Mouse (Mus musculus) NIH3T3 (cell line): ENCODE results near the gene Myl6.
A peak's percentile ranks its signal among the peaks of the same experiment; 100 is the strongest.

Experiments
- DNase-seq: peaks from one replicate; pipeline ENCODE4 v3.0.0-alpha.2; 2012; ENCODE audit warnings: low read depth

Gene Myl6

DNA sequence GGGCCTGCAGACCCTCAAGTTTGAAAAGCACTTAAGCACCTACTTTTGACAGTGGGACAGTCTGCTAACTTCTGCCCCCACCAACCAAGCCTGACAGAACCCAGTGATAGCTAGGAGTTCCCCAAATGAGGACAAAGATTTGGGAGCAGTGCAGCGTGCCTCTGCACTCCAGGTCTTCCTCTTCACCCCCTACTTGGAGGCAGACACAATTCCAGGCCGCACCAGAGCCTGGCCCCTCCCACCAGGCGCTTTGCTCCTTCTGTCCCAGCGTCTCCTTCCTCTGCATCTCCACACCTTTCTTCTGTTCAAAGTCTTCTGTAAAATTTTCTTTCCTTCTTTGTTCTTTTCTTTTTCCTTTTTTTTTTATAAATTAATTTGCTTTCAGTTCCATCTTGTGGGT is 4.2 kb downstream of the Myl6 start:
- DNase-seq = peak; percentile 30

DNA sequence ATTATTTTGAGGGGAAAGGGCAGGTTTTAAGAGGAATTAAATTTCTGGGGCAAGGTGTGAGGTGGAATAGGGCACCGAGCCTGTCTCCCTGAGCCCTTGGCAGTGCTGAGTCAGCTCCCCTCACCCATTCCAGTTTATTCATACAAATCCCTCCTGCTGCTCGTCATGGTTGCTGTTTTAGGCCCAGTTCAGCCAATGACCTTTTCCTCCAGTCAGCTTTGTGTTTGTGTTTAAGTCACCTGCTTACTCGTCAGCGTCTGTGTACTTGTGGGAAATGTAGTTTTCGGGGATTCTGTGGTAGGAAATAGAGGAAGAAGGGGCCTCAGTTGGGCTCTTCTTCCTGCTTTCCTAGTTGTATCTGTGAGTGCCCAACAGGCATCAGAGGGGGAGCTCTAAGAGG is 4.6 kb downstream of the Myl6 start:
- peak; percentile 52 for DNase-seq

DNA sequence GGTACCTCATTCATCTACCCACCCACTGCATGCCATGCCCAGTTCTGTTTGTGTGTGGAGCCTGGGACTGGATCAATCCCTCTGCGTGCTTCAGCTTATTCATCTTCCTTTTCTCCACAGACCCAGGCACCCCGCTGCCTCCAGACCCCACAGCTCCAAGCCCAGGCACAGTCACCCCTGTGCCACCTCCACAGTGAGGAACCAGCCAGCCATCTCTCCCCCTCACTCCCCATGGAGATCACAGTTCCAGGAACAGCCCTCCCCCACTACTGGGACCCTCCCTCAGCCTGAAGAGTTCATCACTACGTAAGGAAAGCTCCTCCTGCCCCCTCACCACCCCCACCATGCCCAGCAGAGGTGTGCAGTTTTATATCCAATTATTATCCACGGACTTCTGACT is 5.2 kb downstream of the Myl6 start:
- DNase-seq = no peak

DNA sequence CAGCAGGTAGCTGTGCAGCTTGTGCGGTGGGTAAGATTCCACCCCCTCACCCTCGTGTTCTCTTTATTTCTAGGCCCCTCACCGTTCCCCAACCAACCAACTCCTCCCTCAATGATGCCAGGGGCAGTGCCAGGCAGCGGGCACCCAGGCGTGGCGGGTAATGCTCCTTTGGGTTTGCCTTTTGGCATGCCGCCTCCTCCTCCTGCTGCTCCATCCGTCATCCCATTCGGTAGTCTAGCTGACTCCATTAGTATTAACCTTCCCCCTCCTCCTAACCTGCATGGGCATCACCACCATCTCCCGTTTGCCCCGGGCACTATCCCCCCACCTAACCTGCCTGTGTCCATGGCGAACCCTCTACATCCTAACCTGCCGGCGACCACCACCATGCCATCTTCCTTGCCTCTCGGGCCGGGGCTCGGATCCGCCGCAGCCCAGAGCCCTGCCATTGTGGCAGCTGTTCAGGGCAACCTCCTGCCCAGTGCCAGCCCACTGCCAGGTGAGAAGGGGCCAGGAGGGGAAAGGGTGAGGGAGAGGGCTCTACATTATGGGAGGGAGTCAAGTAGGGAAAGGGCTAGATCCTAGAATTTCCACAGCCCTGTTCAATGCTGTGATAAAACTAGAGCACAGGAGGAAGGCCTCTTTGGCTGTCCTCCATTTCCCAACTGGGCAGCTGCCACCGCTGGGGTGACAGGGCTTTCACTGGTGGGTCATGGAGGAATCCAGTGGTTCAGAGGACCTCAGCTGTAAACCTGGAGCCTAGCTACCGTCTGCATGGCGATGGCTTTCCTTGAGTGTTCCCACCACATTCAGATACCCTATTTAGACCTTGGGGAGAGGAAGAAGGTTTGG is 5.9 kb downstream of the Myl6 start:
- no peak for DNase-seq

DNA sequence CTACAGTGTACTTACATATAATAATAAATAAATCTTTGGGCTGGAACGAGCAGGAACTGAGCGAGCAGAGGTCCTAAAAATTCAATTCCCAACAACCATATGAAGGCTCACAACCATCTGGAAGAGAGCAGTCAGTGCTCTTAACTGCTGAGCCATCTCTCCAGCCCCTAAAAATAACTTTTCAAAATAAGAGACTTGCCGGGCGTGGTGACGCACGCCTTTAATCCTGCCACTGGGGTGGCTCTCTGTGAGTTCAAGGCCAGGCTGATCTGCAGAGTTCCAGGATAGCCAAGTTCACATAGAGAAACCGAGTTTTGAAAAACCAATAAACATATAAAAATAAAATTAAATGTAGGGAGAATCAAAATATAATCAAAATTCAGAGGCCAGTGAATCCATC is 7.6 kb downstream of the Myl6 start:
- DNase-seq = no peak

DNA sequence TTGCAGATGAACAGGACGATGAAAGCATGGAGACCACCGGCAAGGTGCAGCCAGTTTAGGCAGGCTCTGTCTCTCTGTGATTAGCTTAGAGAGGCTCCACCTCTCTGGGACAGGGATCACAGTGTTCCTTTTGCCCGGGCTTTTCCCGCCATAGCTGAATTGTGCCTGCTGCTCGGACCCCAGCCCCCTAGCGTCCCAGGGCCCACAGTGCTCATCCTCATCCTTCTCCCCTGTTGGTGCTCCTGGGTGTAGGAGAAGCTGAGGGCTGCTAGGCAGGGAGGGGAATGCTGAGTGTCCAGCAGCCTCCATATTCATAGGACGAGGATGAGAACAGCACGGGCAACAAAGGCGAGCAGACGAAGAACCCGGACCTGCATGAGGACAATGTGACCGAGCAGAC is 19.6 kb downstream of the Myl6 start:
- DNase-seq = no peak

DNA sequence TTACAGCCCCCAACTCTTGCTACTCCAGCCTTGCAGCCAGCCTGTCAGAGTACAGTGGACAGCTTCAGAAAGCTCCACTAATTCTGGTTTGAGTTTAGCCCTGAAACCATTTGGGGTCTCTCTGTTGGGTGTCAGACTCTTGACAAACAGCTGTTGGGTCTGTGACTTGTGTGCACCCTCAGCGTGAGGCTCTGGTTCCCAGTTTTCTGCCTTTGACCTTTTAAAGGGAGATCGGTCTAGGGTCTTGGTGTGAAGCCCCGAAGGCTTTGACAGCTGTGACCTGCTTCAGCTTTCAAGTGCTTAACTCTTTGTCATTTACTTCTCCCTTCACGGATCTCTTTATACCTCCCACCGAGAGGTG is 33.7 kb downstream of the Myl6 start:
- DNase-seq = no peak

DNA sequence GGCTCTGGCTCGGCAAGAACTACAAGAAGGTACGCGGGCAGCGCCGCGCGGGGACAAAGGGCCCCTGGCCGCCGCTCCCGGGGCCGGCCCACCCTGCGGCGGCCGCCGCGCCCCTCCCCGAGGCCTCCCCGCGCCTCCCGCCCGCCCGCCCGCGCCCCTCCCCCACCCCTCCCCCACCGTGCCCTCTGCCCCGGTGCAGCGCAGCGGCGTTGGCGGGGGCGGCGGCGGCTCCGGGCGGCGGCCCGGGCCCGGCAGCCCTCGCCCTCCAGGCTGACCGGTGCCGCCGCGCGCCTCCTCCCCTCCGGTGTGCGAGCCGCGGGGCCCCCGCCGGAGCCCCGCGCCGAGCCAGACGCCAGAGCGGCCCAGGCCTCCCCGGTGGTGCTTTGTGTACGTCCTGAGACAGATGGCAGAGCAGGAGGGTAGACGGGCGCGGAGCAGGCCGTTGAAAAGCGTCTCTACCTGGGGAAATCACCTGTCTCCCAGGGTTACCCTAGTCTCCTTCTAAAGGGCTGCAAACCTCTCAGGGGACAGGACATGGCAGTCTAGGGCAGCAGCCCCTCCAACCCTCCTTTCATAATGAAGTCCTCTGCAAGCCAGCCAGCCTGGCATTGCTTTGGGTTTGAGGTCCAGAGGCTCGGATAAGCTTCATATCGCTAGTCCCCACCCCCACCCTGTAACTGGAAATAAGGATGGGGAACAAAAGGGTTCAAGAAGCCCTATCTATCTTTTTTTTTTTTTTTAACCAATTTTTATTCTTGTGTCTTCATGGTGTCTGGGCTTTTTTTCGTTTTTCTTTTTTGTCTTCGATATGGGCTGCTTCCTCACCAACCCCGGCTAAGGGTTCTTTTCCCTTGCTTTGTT is 34.3 kb downstream of the Myl6 start:
- DNase-seq = peak; percentile 56

DNA sequence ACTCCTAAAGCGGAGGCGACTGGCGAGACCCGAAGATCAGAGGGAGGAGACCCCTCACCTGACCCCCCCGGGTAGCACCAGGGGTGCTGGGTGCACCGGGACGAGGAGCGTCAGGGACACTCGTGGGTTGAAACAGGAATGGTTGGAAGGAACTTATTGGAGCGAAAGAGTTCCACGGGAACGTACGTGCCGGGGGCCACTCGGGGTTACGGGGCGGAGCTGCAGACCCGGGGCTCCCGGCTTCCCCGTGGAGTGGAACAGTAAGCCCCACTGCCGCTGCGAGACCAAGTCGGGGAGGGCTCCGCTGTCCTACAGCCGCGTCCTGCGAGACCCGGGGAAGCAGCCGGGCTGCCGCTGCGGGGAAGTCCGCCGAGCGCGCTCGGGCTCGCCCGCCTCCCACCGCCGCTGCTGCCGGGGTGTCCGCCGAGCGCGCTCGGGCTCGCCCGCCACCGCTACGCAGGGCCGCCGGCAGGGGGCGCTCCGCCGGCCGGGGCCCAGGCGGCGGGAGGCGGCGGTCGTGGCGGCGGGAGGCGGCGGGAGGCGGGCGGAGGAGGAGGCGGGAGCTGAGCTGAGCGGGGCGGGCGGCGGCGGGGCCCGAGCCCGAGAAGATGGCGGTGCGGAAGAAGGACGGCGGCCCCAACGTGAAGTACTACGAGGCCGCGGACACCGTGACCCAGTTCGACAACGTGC is 35.1 kb downstream of the Myl6 start, which contains the start of gene Smarcc2:
Gene Smarcc2 (plus strand): TSS at position 530 of the 690 bp plus-strand sequence.
- peak; percentile 93 for DNase-seq

DNA sequence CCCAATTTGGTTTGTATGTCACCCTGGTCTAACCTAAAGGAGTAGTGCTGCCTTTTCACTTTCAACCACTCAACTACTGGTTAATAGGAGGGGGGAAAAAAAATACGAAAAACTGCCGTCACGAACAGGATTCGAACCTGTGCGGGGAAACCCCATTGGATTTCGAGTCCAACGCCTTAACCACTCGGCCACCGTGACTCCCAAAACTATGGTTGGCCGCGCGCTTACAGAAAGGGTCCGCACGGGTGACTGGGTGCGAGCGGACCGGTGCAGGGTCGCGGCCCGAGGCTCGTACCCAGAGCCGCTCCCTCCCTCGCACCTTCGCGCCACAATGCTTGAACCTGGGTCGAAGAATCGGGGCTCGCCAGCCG is 35.6 kb downstream of the Myl6 start:
- DNase-seq = peak; percentile 94

DNA sequence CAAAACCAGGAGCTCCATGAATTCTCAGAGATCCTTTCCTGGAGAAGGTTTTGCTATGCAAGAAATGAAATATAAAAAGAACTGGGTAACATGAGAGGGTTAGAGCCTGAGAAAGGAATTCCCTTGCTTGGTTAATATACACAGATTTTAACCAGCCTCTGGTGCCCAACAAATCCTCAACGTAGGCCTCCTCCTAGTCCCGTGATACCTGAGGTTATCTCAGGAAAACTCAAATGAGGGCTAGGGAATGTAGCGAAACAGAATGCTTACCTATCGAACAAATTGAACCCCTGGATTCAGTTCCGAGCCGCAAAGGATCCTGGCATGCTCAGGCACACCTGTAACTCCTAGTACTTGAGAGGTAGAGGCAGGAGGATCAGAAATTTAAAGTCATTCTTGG is 36.3 kb downstream of the Myl6 start:
- no peak for DNase-seq

DNA sequence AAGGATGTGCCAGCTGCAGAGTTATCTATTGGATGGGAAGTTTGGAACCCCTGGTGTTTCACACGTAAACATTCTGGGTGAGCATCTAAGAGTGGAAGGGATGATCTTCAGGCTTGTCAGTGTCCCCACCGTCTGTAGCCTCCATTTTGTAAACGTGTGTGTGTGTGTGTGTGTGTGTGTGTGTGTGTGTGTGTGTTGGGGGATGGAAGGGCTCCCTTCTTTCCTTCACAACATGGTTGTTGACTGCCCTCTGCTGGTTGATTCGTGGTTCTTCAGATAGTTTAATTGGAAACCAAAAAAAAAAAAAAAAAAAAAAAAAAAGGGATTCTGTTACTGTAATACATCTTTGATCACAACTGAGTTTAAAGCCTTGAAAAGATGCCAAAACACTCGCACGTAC is 38.7 kb downstream of the Myl6 start:
- peak; percentile 93 for DNase-seq

DNA sequence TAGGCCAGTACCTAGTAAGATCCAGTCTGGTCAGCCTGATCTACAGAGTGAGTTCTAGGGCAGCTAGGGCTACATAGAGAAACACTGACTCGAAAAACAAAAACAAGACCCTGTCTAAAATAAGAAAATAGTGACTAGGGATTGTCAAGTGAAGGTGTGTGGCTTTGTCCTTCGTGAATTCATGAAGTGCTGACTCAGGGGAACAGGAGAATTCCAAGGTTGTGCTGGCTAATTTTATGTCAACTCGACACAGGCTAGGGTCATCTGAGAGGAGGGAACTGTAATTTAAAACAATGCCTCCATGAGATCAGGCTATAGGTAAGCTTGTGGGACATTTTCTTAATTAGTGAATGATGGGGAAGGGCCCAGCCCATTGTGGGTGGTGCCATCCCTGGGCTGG is 39.5 kb downstream of the Myl6 start:
- no peak for DNase-seq

DNA sequence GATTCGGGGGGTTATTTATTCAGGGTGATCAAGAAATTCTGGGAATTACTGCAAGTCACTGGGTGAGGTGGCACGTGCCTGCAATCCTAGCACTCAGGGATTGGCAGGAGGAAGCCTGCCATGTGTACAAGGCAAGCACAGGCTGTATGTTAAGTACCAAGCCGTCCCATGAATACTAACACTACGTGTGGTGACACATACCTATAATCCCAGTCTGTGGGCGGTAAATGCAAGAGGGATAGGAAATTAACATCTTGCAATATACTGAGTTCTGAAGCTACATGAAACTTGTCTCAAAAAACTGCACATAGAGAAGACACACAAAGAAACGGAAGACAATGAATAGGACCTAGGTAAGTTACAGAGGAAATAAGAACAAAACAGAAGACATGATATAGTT is 42.9 kb downstream of the Myl6 start:
- DNase-seq = no peak

DNA sequence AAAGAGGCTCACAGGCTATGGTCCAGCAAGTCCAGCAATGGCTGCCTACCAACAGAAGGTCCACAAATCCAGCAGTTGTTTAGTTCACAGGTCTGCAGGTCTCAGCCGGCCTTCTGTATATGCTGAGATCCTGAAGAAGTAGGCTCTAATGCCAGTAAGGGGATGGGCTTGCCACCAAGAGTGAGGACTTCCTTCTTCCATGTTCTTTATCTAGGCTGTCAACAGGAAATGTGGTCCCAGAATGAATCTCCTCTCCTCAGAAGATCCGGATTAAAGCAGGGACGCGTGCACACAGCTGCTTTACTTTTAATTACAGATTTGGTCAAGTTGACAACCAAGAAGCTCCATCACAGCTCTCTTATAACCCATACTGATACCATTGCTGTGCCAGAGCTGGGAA is 48.5 kb downstream of the Myl6 start:
- no peak for DNase-seq

DNA sequence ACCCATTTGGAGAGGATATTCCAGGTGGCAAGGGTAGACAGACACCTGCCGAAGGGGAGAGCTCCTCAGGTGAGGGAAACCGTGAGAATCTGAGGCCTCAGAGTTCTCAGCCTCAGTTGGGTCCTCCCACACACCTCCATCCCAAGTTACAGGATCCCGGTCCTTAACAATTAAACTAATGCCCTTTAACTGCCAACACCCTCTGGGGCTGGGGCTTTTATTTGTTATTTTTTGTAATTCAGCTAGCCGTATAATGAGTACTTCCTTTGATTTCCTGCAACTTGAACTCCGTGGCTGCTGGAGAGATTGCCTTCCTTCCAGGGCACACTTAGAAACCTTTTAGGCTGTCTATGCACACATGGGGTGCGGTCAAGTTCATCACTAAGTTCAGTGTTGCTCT is 49.6 kb downstream of the Myl6 start:
- no peak for DNase-seq

DNA sequence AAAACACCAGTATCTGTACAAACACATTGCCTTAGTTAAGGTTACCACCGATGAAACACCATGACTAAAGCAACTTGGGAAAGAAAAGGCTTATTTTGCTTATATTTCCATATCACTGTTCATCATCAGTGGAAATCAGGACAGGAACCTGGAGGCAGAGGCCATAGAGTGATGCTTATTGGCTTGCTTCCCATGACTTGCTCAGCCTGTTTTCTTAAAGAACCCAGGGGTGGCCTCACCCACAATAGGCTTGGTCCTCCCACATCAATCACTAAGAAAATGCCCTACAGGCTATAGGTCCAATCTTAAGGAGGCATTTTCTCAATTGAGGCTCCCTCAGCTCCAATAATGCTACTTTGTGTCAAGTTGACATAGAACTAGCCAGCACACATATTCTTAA is 51.2 kb downstream of the Myl6 start:
- peak; percentile 25 for DNase-seq

DNA sequence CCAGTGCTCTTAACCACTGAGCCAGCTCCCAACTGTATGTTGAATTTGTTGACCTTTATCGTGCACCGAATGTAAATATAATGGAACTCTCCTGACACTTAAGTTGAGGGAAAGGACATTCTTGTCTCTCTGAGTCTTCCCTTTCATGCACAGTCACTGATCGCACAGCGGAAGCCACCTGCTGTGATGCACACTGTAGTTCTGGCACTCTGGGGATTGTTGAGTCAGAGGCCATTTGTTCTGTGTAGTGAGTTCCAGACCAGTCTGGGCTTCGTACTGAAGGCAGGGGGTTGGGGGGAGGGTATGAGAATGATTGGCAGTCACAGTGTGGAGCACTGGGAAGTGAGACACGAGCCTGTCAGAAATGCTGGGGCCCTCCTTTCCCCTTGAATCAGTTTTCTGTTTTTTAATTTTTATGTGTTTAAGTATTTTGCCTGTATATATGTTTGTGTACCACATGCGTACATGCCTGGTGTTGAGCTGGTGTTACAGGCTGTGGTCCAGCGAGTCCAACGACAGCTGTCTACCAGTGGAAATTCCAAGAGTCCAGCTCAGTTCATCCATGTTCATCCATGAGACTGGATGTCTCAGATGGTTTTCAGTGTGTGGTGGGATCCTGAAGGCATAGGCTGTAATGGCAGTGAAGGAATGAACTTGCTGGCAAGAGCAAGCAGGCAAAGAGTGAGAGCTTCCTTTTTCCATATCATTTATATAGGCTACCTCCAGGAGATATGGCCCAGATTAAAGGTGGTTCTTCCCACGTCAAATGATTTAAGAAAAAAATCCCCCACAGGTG is 52.4 kb downstream of the Myl6 start:
- DNase-seq = no peak
